Comparison of ENCODE assay signal across 9 mouse cellular contexts in the genomic region with DNA sequence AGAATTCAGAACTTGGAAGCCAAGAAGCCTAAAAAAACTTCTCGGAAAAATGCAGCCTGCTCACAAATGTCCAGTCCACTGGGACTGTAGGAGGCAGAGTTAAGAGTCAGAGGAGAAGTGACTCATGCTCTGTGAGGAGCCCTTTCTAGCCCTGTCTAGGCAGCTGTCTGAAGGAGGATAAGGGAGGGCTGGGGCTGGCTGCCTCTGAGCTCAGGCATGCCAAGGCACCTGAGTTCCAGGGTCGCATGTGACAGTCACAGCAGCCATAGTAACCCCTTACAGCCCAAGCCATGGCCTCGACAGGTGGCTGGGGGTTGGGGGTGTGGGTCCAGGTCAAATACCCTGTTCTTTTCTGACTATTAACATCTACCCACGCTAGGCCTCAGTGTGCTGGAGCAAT. TPM values are rescaled to one million over a fixed set of nuclear protein-coding genes. Genes with fewer than 3 reads are reported as not detected.
DNase-seq lines count a peak whose midpoint lies in the region; ATAC-seq lines count a peak whose summit lies in the region.
"Had no signal": no experiment of that assay in that cellular context is flagged by ENCODE, and none has a peak within 500 bp of the region (broad histone marks: within the 10 kb centered on the region; RNA-seq: fewer than 3 reads in every experiment).

No protein-coding gene starts in this region.

- DNase-seq in heart, adult 18-20 months = peak; percentile 56 to 79
- DNase-seq in urinary bladder, postnatal 14 days (ENCODE audit: low spot score) = peak; percentile 61
- no peak for DNase-seq in urinary bladder, postnatal 10 days (ENCODE audit: low spot score)
- DNase-seq in testis, postnatal 14 days (ENCODE audit: low spot score) = peak; percentile 17
- DNase-seq in right cerebral cortex, postnatal 10 days (ENCODE audit: low spot score in 2 of 2) = no peak
- DNase-seq: midbrain, embryonic 14.5 days had no signal

- H3K36me3 ChIP-seq in heart, embryonic 11.5 days (ENCODE audit: control insufficient read depth, insufficient read depth, low read length) = peaks cover 2% of the 10 kb centered on the region
- H3K36me3 ChIP-seq in heart, embryonic 16.5 days (ENCODE audit: control insufficient read depth, insufficient read depth) = 0 out of 2 replicates have a peak, but pooled peaks cover 4% of the 10 kb centered on the region

- no peak overlapping the region for H3K27ac ChIP-seq in heart, embryonic 11.5 days (ENCODE audit: low read depth, low read length)
- no peak overlapping the region for H3K27ac ChIP-seq in heart, embryonic 16.5 days (ENCODE audit: low read length)

- no peak for ATAC-seq in heart, embryonic 11.5 days (replicated peaks; ENCODE audit: insufficient number of reproducible peaks, low FRiP score, low TSS enrichment)
- ATAC-seq in heart, embryonic 16.5 days (replicated peaks; ENCODE audit: extremely low read depth, insufficient read depth, low FRiP score) = peak; percentile 72
- no peak for ATAC-seq in monocyte, adult 5-6 weeks (replicated peaks; ENCODE audit: insufficient number of reproducible peaks, low FRiP score, low TSS enrichment, poor library complexity, severe bottlenecking)

- no peaks in the 10 kb centered on the region for H3K9me3 ChIP-seq in heart, embryonic 11.5 days (replicated peaks; ENCODE audit: control insufficient read depth, low read length)
- no peaks in the 10 kb centered on the region for H3K9me3 ChIP-seq in heart, embryonic 16.5 days (replicated peaks; ENCODE audit: control insufficient read depth, low read length)

- no peak overlapping the region for H3K4me2 ChIP-seq in heart, embryonic 11.5 days
- no peak overlapping the region for H3K4me2 ChIP-seq in heart, embryonic 16.5 days (ENCODE audit: low read depth, low read length)

- H3K4me1 ChIP-seq in heart, embryonic 11.5 days (ENCODE audit: control insufficient read depth, insufficient read depth, low read length) = peaks cover 3% of the 10 kb centered on the region
- H3K4me1 ChIP-seq in heart, embryonic 16.5 days (ENCODE audit: control insufficient read depth, insufficient read depth, low read length) = peaks cover 6% of the 10 kb centered on the region

- no peak overlapping the region for H3K4me3 ChIP-seq in heart, embryonic 11.5 days (ENCODE audit: low read depth, low read length)
- H3K4me3 ChIP-seq in heart, embryonic 16.5 days (ENCODE audit: low read length) = no peak overlapping the region

- H3K9ac ChIP-seq in heart, embryonic 11.5 days (ENCODE audit: low read depth, low read length) = no peak overlapping the region
- no peak overlapping the region for H3K9ac ChIP-seq in heart, embryonic 16.5 days (ENCODE audit: low read length)

- WGBS in heart, embryonic 11.5 days (ENCODE audit: insufficient replicate concordance) = 50% methylated on average over 4 of the region's 4 CpGs
- WGBS in heart, embryonic 16.5 days = 49% methylated on average over 4 of the region's 4 CpGs

- no peaks in the 10 kb centered on the region for H3K27me3 ChIP-seq in heart, embryonic 11.5 days (ENCODE audit: control insufficient read depth, insufficient read depth, low read length)
- H3K27me3 ChIP-seq in heart, embryonic 16.5 days (ENCODE audit: control insufficient read depth, insufficient read depth, low read length) = no peaks in the 10 kb centered on the region

RNA-seq across cellular contexts. Expression of a gene that starts 57.5 kb away (rescaled TPM):
- total RNA-seq in heart, adult 18-20 months (2021) = under 1 TPM; 0.32 to 0.82 TPM
- 0.66 and 1.3 TPM in 2 replicates for polyA plus RNA-seq in heart, embryonic 11.5 days (2014; fragmentation: Nextera tagmentation; extraction: Ambion mirVana)
- polyA plus RNA-seq in heart, embryonic 16.5 days (2015; fragmentation: Nextera tagmentation; extraction: Ambion mirVana) = 1.9 and 3.0 TPM in 2 replicates
- total RNA-seq in monocyte, adult 5-6 weeks (2017) = 0.39 TPM in 1 of 3 replicates, not detected in the others

Comparison
In these comparisons a context has a peak if more than half of its experiments do, and no peak if none do; other contexts are left out.
1. DNase-seq: peak in heart, adult 18-20 months (2 of 2), urinary bladder, postnatal 14 days (single experiment) and testis, postnatal 14 days (single experiment); none in urinary bladder, postnatal 10 days (single experiment) and right cerebral cortex, postnatal 10 days (0 of 2).